Mouse (Mus musculus) retina, embryonic 14.5 days (tissue): Measurements from ENCODE around the gene Tuba1b.
A peak's percentile ranks its signal among the peaks of the same experiment; 100 is the strongest.
"Not testable (repeated sequence)": the region's sequence is repeated elsewhere in the genome, so short reads cannot be mapped to it uniquely, and the experiment has no call there.

Experiments used
- DNase-seq: peaks from one replicate; pipeline ENCODE4 v3.0.0-alpha.2; 2015; ENCODE audit warnings: low spot score

Tuba1b gene

DNA sequence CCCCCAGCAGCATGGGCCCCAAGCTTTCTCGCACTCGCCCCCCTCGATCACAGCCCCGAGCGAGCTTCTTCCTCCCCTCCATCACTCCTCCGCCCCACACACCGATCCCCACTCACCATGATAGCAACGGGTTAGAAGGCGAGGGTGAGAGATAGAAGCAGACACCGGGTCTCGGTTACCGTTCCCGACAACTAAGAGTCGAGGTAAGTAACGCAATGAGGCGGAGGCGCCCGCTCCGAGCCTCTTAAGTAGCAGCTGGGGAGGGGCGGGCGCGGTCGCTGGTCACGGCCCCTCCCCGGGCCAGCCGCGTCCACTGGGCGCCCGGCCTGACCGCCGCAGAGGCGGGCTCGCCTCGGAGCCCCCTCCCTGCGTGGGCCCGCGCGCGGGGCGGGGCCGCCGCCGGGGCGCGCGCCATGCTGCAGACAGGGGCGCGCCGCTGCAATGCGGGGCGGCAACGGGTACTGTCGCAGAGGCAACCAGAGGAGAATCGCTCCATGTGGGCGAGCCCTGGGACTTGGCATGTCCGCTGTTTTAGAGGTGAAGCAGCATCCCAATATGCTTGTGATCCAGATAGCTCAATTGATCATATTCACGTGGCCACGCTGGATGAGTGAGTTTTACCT lies at the start of gene Tuba1b:
Tuba1b (minus strand) TSS at position 349 of the 623 bp plus-strand sequence.
- DNase-seq = peak; percentile 94

- DNase-seq = peak; percentile 98
These were observed 49.2 kb upstream of the Tuba1b start for GRCm38 (mm10) chr15:98983431-98984081.

DNA sequence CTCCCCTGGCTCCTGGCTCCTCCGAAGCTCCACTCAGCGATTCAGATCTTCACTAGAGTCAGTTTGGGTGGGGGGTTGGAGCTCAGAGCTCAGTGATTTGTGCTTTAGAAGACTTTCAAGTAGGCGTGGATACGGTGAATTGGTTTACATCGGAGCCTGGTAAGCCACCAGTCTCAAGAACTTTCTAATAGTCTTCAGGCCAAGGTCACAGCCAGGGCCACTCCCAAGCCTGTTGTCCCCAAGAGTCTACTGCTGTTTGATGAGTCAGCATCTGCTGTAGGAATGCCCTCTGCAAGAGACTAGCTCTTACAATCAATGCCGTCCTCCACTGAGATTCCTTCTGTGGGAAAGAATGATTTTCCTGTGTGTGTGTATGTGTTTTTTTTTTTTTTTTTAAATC lies 47.7 kb upstream of the Tuba1b start:
- DNase-seq = no peak

GRCm38 (mm10) chr15:98980012-98980614 lies 45.7 kb upstream of the Tuba1b start:
- peak; percentile 23 for DNase-seq

DNA sequence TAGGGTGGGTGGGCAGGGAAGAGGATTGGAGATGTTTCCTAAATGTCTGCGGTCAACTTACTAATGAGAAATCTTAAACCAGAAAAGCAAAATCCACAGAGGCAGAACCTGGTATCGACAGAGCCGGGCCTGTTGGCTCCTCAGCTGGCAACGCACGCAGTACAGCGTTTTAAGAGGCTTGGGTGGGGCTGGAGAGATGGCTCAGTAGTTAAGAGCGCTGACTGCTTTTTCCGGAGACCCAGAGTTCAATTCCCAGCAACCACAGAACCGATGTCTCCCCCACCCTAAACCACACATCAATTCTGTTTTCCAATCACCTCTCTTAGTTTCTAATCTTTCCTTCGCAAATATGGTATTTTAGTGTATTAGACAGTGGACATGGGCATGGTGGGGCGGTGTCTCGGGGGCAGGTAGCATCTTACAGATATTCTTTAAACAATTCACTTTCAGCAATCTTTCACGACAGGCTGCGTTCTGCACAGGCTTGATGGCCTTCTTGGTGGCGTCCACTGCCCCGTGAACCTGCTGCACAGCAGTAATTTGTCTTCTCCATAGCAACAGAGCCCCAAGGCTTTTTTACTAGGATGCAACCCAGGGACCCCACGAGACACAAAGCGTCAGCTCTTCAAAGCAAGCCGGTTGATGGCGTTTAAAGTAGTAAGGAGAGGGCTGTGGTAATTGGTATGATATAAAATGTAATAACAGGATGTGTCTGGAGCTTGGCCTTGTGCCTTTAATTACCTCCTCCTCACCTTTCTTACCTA lies 44.2 kb upstream of the Tuba1b start:
- peak; percentile 44 for DNase-seq

- peak; percentile 68 for DNase-seq
These were observed 43.5 kb upstream of the Tuba1b start for GRCm38 (mm10) chr15:98977759-98978408.

GRCm38 (mm10) chr15:98976763-98977758 lies 42.7 kb upstream of the Tuba1b start:
- DNase-seq = peak; percentile 27

- DNase-seq = no peak
These were observed 38.8 kb upstream of the Tuba1b start for GRCm38 (mm10) chr15:98973015-98973614.

GRCm38 (mm10) chr15:98971576-98972320 lies 37.4 kb upstream of the Tuba1b start:
- DNase-seq = not testable (repeated sequence)

DNA sequence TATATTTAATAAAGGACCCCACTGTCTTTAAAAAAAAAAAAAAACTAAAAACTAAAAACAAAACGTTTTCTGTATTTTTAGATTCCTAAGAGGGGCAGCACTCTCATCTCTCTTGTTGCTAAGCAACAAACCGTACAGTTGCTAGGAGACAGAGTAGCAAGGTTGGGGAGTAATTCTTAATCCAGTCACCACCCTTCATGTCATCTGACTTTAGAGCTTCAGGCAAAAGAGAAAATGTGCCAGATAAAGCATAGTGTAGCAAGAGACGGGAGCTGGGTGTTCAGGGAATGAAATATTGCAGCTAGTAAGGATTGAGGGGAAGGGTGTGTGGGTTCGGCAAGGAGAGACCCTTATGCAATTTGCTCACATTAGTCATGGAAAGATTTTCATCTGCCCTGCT lies 36.7 kb upstream of the Tuba1b start:
- DNase-seq = peak; percentile 45

DNA sequence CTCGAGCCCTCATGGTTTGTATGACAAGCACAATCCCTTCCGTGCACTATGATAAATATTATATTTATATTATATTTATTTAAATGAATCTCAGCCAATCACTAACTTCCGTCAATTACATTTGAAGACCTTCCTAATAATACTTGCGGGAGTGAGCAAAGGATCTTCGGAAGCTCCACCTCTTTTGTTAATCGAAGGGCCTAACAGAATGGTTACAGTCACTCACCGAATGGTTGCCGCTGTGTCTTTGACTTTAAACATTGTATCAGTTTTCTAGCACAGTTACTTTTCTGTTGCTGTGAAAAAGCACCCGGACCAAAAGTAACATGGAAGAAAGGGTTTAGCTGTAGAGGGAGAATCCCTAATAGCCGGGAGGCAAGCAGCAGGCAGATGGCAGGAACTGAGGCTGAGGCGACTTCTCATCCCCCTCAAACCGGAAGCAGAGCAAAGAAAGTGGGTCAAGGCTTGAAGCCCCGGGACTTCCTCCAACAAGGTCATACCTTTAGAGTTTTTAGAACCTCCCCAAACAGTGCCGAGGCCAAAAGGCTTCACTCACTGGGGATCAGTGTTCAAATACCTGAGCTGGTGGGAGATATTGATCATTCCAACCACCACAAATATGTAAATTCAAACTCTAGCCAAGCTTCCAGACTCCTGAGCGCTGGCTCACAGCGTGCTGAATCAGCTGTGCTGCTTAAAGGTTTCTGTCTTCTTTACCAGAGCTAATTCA lies 35.2 kb upstream of the Tuba1b start:
- peak; percentile 72 for DNase-seq

DNA sequence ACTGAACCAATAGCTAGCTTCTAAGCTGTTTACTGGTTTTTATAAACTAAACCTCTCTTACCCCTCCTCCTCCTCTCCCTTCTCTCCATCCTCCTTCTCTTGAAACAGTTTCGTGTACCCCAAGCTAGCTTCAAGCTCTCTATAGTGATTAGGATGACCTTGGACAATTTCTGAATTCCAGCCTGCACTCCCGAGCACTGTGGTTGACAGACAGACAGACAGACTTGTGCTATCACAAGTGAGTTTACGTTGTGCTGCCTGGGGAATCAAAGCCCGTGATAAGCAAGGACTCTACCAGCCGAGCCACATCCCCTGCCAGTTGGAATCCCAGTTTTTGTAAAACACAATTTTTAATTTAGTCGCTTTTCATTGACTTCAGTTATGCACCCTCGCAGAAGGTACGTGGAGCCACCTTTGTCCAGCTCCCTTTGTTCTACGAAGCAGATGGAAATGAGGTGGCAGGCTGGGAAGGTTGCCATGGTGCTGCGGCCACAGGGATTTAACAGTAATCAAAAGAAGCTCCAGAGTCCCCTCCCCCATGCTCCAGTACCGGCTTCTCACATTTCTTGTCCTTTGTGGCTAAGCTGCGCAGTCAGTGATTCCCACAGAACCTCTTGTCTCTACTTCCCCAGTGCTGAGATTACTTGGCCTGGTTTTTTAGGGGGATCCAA lies 34.5 kb upstream of the Tuba1b start:
- DNase-seq = peak; percentile 96

- DNase-seq = no peak
These were observed 25.2 kb upstream of the Tuba1b start for GRCm38 (mm10) chr15:98959531-98959930.

- DNase-seq = no peak
These were observed 24.6 kb upstream of the Tuba1b start for GRCm38 (mm10) chr15:98958901-98959420.

DNA sequence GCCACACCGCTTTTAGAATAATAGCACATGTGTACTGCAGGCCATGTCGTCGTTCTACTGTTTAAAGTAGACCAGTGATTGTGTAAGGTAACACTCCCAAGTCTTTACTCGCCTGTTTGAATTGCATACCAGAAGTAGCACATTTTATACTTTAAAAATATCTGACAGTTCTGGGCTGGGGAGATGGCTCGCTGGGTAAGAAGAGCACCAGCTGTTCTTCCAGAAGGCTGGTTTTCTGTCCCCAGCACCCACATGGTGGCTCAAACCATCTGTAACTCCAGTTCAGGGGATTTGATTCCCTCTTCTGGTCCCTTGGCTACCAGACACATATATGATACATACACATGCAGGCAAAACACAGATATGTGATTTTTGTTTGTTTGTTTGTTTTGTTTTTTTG lies 23.1 kb upstream of the Tuba1b start:
- DNase-seq = no peak

DNA sequence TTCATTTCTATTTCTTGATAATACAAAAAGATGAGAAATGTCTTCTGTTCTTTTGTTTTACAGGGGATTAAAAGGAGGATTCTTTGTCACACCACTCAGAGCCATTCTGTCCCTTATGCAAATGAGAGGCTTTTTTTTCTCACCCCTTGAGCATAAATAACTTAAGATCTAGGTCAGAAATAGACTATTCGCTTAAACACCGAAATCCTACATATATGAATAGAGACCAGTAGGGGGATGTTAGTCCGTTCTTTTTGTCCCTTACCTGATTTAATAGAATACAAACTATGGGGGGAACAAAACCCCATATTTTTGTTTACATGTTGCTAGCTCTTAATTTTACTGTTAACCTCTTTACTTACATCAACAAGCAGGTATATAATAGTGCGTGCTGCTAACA lies 21.6 kb upstream of the Tuba1b start:
- DNase-seq = no peak

DNA sequence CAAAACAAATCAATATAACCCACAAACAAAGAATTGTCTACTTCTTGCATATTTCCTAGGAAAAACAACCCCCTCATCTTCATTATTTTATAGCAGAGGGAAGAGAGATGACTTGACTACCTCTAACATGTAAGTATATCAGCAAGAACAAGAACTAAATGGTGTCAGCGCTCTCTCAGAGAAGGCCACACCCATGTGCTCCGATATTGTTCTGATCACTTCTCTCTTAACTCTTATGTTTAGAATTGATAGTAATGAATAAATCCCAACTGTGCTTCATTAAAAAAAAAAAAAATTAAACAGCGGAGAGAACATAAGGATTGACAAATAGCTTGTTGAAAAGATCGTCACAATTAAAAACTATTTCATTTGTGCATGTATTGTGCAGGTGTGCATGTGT lies 21.0 kb upstream of the Tuba1b start:
- DNase-seq = no peak
